Mouse (Mus musculus) testis, adult 2 months (tissue): Measurements from ENCODE around the gene Ankrd28. TPM values are rescaled to one million over a fixed set of nuclear protein-coding genes. Genes with fewer than 3 reads are reported as not detected.

Experiments
- H3K27ac ChIP-seq: fragments of 200-500 bp; 2 replicates; pipeline ENCODE4 v1.5.1; 2012; ENCODE audit warnings: low read depth, low read length; ENCODE audit not compliant: control insufficient read depth, insufficient read depth
- H3K27me3 ChIP-seq: fragments of 200-500 bp; 2 replicates; pipeline ENCODE4 v1.6.1; 2012; ENCODE audit warnings: mild to moderate bottlenecking, low read length, moderate library complexity; ENCODE audit not compliant: control insufficient read depth, insufficient read depth
- H3K36me3 ChIP-seq: fragments of 200-500 bp; 2 replicates; pipeline ENCODE4 v1.6.1; 2012; ENCODE audit warnings: mild to moderate bottlenecking, low read length; ENCODE audit not compliant: control insufficient read depth, insufficient read depth
- H3K4me1 ChIP-seq: fragments of 200-500 bp; 2 replicates; pipeline ENCODE4 v1.6.1; 2012; ENCODE audit warnings: low read length; ENCODE audit not compliant: control insufficient read depth, insufficient read depth
- H3K4me3 ChIP-seq: fragments of 200-500 bp; 2 replicates; pipeline ENCODE4 v1.5.1; 2012; ENCODE audit warnings: low read depth, mild to moderate bottlenecking, low read length, moderate library complexity, mixed read lengths; ENCODE audit not compliant: control insufficient read depth
- CTCF ChIP-seq: fragments of 200-500 bp; IDR thresholded peaks from 2 replicates; pipeline ENCODE4 v1.5.1; 2012; ENCODE audit warnings: low read depth, mild to moderate bottlenecking, inconsistent platforms, low read length, moderate library complexity; ENCODE audit not compliant: control insufficient read depth, insufficient read depth, insufficient replicate concordance
- POLR2A ChIP-seq: fragments of 200-500 bp; IDR thresholded peaks from 2 replicates; pipeline ENCODE4 v1.6.1; 2012; ENCODE audit warnings: low read depth, mild to moderate bottlenecking, inconsistent platforms, low read length, moderate library complexity; ENCODE audit not compliant: control insufficient read depth
- polyA plus RNA-seq: library from polyadenylated mRNA; depleted of rRNA; stranded (reverse); fragments of >200 nt; gene quantifications from 2 replicates; pipeline ENCODE4 v1.2.3, GENCODE M21; 2012

Ankrd28 gene
- polyA plus RNA-seq, 1 experiment: 25.7 TPM

DNA sequence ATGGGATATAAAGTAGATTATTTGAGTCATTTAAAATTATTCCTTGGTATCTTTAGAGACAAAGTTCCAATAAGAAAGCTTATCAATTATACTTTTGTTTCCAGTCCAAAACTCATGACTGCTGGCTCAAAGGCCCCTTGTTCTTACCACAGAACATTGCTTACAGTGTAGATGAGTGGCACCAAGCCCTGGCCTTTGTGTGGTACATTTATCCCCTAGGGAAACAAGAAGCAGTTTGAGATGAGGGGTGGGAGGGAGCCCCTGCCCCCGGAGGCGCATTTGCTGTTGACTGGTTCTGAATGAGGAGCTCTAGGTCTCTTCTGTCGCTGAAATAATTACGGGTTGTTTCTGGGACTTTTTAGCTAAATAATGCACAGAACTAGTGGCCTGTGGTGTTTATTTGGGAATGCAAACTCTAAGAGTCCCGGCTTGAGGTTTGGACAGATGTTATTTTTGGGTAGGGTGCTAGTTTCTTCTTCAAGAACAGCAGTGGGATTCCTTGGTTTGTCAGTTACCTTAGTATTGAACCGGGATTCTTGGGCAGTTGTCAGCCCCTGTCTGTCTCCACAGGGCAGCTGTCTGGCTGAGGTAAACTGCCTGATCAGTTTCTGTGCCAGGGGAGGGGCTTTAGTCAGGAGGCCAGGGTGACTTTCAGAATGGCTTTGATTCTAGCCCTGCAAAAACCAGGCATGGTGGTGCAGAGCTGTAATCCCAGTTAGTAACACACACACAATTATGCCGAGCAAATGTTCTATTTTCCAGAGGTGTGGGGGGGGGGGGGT, 169.9 kb downstream of the Ankrd28 start:
- Histone ChIP-seq H3K4me1 (peaks cover 20% of the 10 kb centered on the region), H3K4me3 (no peak overlapping the region), H3K36me3 (no peaks in the 10 kb centered on the region), H3K27ac (peak overlapping the region; percentile 74), H3K27me3 (no peaks in the 10 kb centered on the region)
- TF ChIP-seq POLR2A (no peak), CTCF (no peak)

DNA sequence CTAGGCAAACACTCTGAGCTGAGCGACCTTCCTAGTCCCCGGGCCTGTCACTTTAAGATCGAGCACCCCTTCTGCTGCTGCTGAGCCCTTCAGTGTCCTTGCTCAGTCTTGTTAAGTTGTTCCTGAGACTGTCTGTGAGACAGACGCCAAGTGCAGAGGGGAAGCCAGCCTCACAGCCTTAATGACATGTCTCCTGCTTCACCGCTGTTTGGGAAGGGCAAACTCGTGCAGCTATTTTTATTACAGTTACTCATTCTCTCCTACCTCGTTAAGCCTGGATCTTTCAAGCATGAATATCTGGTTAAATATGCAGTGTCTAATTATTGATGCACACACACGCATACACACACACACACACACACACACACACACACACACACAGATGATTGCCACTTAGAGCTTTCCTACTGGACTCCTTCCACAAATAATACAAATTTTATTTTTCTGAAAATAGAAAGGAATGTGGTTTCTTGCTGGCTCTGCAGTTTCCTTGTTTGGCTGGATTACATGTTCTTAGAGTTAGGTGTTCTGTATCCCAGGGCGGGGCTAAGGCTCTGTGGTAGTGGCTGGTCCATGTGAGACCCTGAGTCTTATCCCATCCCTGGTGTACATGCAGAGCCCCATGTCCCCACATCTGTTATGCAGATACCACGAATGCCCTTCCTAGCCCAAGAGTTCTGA, 170.8 kb downstream of the Ankrd28 start:
- Histone ChIP-seq H3K27ac (peak overlapping the region; percentile 79), H3K27me3 (no peaks in the 10 kb centered on the region), H3K4me1 (peaks cover 20% of the 10 kb centered on the region), H3K36me3 (no peaks in the 10 kb centered on the region), H3K4me3 (no peak overlapping the region)
- TF ChIP-seq POLR2A (no peak), CTCF (no peak)

DNA sequence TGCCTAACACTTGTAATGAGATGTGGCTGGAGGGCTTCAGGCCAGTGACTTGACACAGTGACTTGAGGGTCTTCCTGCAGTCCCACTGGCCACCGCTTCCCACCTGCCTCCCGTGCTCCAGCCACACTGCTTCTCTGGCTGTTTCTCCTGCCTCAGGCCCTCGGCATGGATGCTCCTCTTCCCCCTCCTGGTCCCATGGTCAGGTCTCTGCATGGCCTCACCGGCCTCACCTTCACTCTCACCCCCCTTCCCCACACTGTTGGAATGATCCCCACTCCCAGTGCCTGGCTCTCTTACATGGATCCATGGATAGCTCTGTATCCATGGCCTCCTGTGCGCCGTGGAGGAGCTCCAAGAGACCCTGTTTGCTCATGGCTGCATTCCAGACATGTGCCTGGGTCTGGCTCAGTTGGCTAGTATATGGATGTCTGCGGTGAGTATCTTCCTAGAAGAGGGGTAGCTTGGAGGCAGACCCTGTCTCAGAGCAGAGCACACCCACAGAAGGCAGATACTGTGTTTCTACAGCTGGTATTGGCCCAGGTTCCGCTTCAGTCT, 172.2 kb downstream of the Ankrd28 start:
- H3K27me3 ChIP-seq: no peaks in the 10 kb centered on the region
- H3K4me3 ChIP-seq: no peak overlapping the region
- no peaks in the 10 kb centered on the region for H3K36me3 ChIP-seq
- peaks cover 20% of the 10 kb centered on the region for H3K4me1 ChIP-seq
- H3K27ac ChIP-seq: no peak overlapping the region
- no peak for TF ChIP-seq CTCF
- TF ChIP-seq POLR2A: no peak

DNA sequence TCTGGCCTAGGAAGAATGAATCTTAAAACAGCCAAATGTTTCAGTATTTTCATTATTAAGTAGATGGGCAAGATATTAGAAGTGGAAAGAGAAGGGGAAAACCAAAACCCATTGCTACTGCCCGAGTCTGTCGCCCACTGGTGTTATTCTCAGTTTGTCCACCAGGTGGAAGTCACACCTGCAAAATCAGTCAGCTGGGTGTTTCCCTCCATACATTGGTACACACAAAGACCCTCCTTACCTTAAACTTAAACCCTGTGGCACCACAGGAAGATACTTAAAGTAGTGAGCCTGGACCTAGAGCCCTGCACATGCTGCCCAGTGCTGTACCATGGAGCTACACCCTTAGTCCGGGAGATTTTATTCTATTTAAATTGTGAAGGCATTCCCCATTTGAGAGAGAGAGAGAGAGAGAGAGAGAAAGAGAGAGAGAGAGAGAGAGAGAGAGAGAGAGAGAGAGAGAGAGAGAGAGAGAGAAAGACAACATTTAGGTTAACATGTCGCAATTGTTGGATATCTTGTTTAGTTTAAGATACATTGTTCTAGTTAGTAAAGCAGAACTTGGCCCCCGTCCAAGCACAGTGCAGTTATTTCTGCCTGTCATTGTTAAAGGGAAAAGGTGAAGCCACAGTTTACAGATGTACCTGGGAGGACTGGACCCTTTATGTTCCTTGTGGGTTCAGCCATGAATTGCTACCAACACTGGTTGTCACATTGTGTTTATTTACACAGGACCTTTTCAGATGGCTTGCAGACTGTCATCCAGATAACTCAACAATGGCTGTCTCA, 173.4 kb downstream of the Ankrd28 start:
- H3K36me3 ChIP-seq: no peaks in the 10 kb centered on the region
- H3K27ac ChIP-seq: no peak overlapping the region
- no peaks in the 10 kb centered on the region for H3K27me3 ChIP-seq
- TF ChIP-seq CTCF (peak; percentile 43; the same call in 1 of the 2 replicates), POLR2A (no peak)
- peaks cover 10% of the 10 kb centered on the region for H3K4me1 ChIP-seq
- no peak overlapping the region for H3K4me3 ChIP-seq

DNA sequence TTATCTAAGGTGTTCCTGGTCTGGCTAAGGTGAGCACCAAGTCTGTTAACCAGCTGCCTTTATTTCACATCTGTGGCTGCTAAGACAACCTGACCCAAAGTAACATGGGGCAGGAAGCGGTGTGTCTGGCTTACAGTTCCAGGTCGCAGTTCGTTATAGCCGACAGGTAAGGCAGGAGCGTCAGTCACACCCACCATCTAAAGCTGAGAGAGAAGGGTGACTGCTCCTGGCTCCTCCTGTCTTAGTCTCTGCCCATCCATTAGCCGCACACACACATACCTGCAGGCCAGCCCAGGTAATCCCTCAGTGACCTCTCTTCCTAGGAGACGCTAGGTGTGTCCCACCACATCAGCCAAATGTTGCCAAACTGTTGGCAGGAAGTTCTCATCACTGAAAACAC, 174.1 kb downstream of the Ankrd28 start:
- TF ChIP-seq CTCF (no peak), POLR2A (no peak)
- Histone ChIP-seq H3K36me3 (no peaks in the 10 kb centered on the region), H3K4me3 (no peak overlapping the region), H3K4me1 (peaks cover 7% of the 10 kb centered on the region), H3K27ac (no peak overlapping the region), H3K27me3 (no peaks in the 10 kb centered on the region)

DNA sequence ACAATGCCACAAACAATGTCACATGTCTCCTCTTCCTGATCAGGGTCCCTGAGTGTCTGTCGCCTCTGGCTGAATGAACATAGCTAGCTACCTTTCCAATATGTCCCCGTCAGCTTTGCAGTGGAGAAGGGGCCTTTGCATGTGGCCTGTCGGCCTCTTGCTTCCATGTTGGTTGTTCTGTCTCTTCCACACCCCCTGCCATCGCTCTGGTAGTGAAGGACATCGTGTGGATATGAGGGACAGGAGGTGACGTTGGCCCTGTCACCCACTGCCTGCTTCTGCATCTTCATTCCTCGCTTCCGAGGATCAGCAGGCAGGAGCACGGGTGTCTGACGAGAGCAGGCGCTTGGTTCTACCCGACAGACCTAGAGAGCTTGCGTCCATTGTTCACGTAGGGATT, 175.0 kb downstream of the Ankrd28 start:
- Histone ChIP-seq H3K27me3 (no peaks in the 10 kb centered on the region), H3K4me1 (peaks cover 2% of the 10 kb centered on the region), H3K36me3 (no peaks in the 10 kb centered on the region), H3K27ac (no peak overlapping the region), H3K4me3 (no peak overlapping the region)
- no peak for TF ChIP-seq CTCF
- TF ChIP-seq POLR2A: no peak

DNA sequence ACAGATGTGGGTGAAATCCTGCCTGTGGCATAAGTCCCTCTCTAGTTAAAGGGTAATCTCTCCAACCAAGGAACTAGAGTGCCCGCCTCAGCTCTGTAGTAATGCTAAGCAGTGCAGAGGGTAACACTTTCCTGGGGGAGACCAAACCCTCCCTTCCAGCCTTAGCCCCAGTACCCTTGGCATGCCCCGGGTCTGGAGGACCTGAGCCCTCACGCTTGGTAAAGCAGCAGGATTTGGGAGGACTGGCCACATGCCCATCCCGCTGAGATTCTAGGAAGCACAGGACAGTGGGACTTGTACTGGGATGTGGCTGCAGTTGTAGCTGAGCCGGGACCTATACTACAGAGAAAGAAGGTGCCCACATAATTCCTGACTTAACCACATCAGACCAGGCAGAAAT, 175.6 kb downstream of the Ankrd28 start:
- H3K27me3 ChIP-seq: no peaks in the 10 kb centered on the region
- no peaks in the 10 kb centered on the region for H3K36me3 ChIP-seq
- TF ChIP-seq CTCF: no peak
- TF ChIP-seq POLR2A: no peak
- H3K4me3 ChIP-seq: no peak overlapping the region
- no peaks in the 10 kb centered on the region; the same call in 1 of the 2 replicates for H3K4me1 ChIP-seq
- H3K27ac ChIP-seq: no peak overlapping the region
